Mouse (Mus musculus) forebrain, embryonic 14.5 days (tissue): ENCODE measurements around the gene Mrpl24. TPM values are rescaled to one million over a fixed set of nuclear protein-coding genes. Genes with fewer than 3 reads are reported as not detected.

Experiments used
- ATAC-seq: fragments of 200-750 bp; cut with Nextera tagmentation; 2 replicates; pipeline ENCODE4 v1.8.0; 2017; ENCODE audit warnings: mild to moderate bottlenecking, moderate library complexity
- DNase-seq: peaks from one replicate; pipeline ENCODE4 v3.0.0-alpha.2; 2015; ENCODE audit warnings: low spot score
- H3K27ac ChIP-seq: fragments of 300-500 bp; sonication (generic); 2 replicates; pipeline ENCODE4 v1.5.1; 2014; ENCODE audit warnings: low read depth, mild to moderate bottlenecking, control low read depth, low read length, moderate library complexity
- H3K27me3 ChIP-seq: fragments of 300-500 bp; sonication (generic); replicated peaks from 2 replicates; pipeline ENCODE4 v1.6.1; 2014; ENCODE audit warnings: low read length, control low read depth, mixed read lengths; ENCODE audit not compliant: control insufficient read depth, insufficient read depth
- H3K36me3 ChIP-seq: fragments of 300-500 bp; sonication (generic); 2 replicates; pipeline ENCODE4 v1.6.1; 2014; ENCODE audit warnings: low read length, control low read depth; ENCODE audit not compliant: control insufficient read depth, insufficient read depth
- H3K4me1 ChIP-seq: fragments of 300-500 bp; sonication (generic); 2 replicates; pipeline ENCODE4 v1.6.1; 2014; ENCODE audit warnings: antibody characterized with exemption, low read length, control low read depth; ENCODE audit not compliant: control insufficient read depth, insufficient read depth
- H3K4me2 ChIP-seq: fragments of 300-500 bp; sonication (generic); 2 replicates; pipeline ENCODE4 v1.6.1; 2014; ENCODE audit warnings: mild to moderate bottlenecking, control low read depth, low read length
- H3K4me3 ChIP-seq: fragments of 300-500 bp; sonication (generic); 2 replicates; pipeline ENCODE4 v1.5.1; 2014; ENCODE audit warnings: low read depth, low read length, control low read depth
- H3K9ac ChIP-seq: fragments of 300-500 bp; sonication (generic); 2 replicates; pipeline ENCODE4 v1.6.1; 2014; ENCODE audit warnings: mild to moderate bottlenecking, low read length, control low read depth, moderate library complexity
- H3K9me3 ChIP-seq: fragments of 300-500 bp; sonication (generic); replicated peaks from 2 replicates; pipeline ENCODE4 v1.6.1; 2016; ENCODE audit warnings: low read length, control low read depth, mixed read lengths; ENCODE audit not compliant: control insufficient read depth
- WGBS: fragments of 180-500 bp; shearing (Covaris S2); extraction: QIAGEN DNeasy Blood & Tissue Kit; methylation state at CpG from one replicate; pipeline ENCODE4 v1.1.7; 2014; 5-methylcytosine and 5-hydroxymethylcytosine counted together
- polyA plus RNA-seq: library from polyadenylated mRNA; unstranded; fragments of >200 nt; fragmentation: Nextera tagmentation; extraction: Ambion mirVana; gene quantifications from 2 replicates; pipeline ENCODE4 v1.2.1, GENCODE M21; 2014

Gene Mrpl24
- polyA plus RNA-seq, 1 experiment from 2014 or later, result 69.5 TPM

- Histone ChIP-seq H3K9me3 (no peaks in the 10 kb centered on the region), H3K27ac (no peak overlapping the region), H3K4me3 (no peak overlapping the region), H3K27me3 (no peaks in the 10 kb centered on the region), H3K36me3 (peaks cover 79% of the 10 kb centered on the region), H3K4me2 (no peak overlapping the region), H3K4me1 (peaks cover 5% of the 10 kb centered on the region; the same call in 1 of the 2 replicates), H3K9ac (no peak overlapping the region)
- WGBS, result 99% methylated on average over 2 of the region's 2 CpGs
- ATAC-seq, result peak; percentile 48
- DNase-seq, result peak; percentile 90
Observed at GRCm38 (mm10) chr3:87935776-87936175, 16.5 kb downstream of the Mrpl24 start.

GRCm38 (mm10) chr3:87940611-87941010 lies 21.3 kb downstream of the Mrpl24 start:
- H3K9ac ChIP-seq, result no peak overlapping the region
- ATAC-seq, result no peak
- H3K9me3 ChIP-seq, result no peaks in the 10 kb centered on the region
- H3K4me3 ChIP-seq, result no peak overlapping the region
- peaks cover 75% of the 10 kb centered on the region for H3K36me3 ChIP-seq
- no peak overlapping the region for H3K27ac ChIP-seq
- H3K27me3 ChIP-seq, result no peaks in the 10 kb centered on the region
- WGBS, result 58% methylated on average over 5 of the region's 5 CpGs
- no peak for DNase-seq
- no peak overlapping the region for H3K4me2 ChIP-seq
- H3K4me1 ChIP-seq, result 0 out of 2 replicates have a peak, but pooled peaks cover 4% of the 10 kb centered on the region

DNA sequence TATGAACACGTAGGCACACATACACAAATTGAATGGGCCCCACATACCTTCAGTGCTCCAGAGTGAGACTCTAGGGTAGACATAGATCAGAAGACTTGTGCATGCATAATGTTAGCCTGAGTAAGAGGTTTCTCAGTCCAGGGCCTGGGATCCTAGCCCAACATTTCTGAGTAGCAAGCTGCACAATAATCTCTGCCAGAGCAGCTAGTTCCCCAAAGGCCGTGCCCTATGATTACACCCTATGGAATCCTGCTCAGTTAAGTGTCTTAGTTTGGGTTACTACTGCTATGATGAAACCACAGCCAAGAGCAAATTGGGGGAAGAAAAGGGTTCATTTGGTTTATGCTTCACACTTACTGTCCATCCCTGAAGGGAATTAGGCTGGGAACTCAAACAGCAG lies 23.2 kb downstream of the Mrpl24 start:
- Histone ChIP-seq H3K9me3 (no peaks in the 10 kb centered on the region), H3K4me1 (peaks cover 18% of the 10 kb centered on the region), H3K27ac (no peak overlapping the region), H3K27me3 (0 out of 2 replicates have a peak, but pooled peaks cover 3% of the 10 kb centered on the region), H3K4me3 (no peak overlapping the region), H3K36me3 (peaks cover 66% of the 10 kb centered on the region), H3K9ac (no peak overlapping the region), H3K4me2 (no peak overlapping the region)
- DNase-seq (no peak), ATAC-seq (no peak)
- 92% methylated on average over 2 of the region's 2 CpGs for WGBS

GRCm38 (mm10) chr3:87943586-87943985 lies 24.3 kb downstream of the Mrpl24 start:
- Histone ChIP-seq H3K4me2 (no peak overlapping the region), H3K27ac (no peak overlapping the region), H3K9me3 (no peaks in the 10 kb centered on the region), H3K27me3 (0 out of 2 replicates have a peak, but pooled peaks cover 3% of the 10 kb centered on the region), H3K4me3 (no peak overlapping the region), H3K36me3 (peaks cover 55% of the 10 kb centered on the region), H3K4me1 (peaks cover 29% of the 10 kb centered on the region), H3K9ac (no peak overlapping the region)
- DNase-seq (no peak), ATAC-seq (no peak)
- 81% methylated on average over 7 of the region's 7 CpGs for WGBS

GRCm38 (mm10) chr3:87944838-87945600 lies 25.7 kb downstream of the Mrpl24 start:
- WGBS, result 11% methylated on average over 4 of the region's 4 CpGs
- DNase-seq (peak; percentile 44), ATAC-seq (peak; percentile 59; the same call in 1 of the 2 replicates)
- no peaks in the 10 kb centered on the region for H3K9me3 ChIP-seq
- no peak overlapping the region for H3K27ac ChIP-seq
- 0 out of 2 replicates have a peak, but pooled peaks cover 3% of the 10 kb centered on the region for H3K27me3 ChIP-seq
- H3K4me3 ChIP-seq, result no peak overlapping the region
- no peak overlapping the region for H3K4me2 ChIP-seq
- peaks cover 40% of the 10 kb centered on the region for H3K36me3 ChIP-seq
- H3K9ac ChIP-seq, result peak overlapping the region; percentile 37; the same call in 1 of the 2 replicates
- H3K4me1 ChIP-seq, result peaks cover 39% of the 10 kb centered on the region

- Histone ChIP-seq H3K27ac (no peak overlapping the region), H3K4me3 (no peak overlapping the region), H3K27me3 (0 out of 2 replicates have a peak, but pooled peaks cover 3% of the 10 kb centered on the region), H3K9me3 (no peaks in the 10 kb centered on the region), H3K4me1 (peaks cover 41% of the 10 kb centered on the region), H3K9ac (no peak overlapping the region), H3K4me2 (no peak overlapping the region), H3K36me3 (peaks cover 31% of the 10 kb centered on the region)
- peak; percentile 20 for DNase-seq
- no peak for ATAC-seq
- WGBS, result 17% methylated on average over 12 of the region's 12 CpGs
Observed at GRCm38 (mm10) chr3:87945781-87946540, 26.7 kb downstream of the Mrpl24 start.

DNA sequence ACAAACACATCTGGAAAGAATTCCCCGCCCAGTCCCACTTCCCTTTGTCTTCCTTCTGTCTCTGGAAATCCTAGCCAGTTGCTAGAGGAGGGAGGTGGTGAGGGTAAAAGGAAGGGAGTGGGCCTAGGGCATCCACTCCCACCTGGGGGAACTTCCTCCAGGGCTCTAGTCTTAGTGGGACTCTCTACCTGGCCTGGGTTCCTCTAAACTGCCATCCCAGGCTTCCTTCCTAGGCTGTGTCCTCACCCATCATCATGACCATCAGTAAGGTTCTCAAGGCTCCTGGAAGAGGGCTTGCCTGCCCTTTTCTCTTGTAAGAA lies 27.2 kb downstream of the Mrpl24 start:
- no peak overlapping the region for H3K9ac ChIP-seq
- peaks cover 25% of the 10 kb centered on the region for H3K36me3 ChIP-seq
- no peak overlapping the region for H3K4me3 ChIP-seq
- H3K27ac ChIP-seq, result no peak overlapping the region
- peaks cover 41% of the 10 kb centered on the region for H3K4me1 ChIP-seq
- no peak for DNase-seq
- WGBS, result 21% methylated on average over 1 of the region's 1 CpGs
- H3K4me2 ChIP-seq, result 0 out of 2 replicates have a peak overlapping the region, but pooled peaks have one; percentile 70
- 0 out of 2 replicates have a peak, but pooled peaks cover 3% of the 10 kb centered on the region for H3K27me3 ChIP-seq
- no peak for ATAC-seq
- no peaks in the 10 kb centered on the region for H3K9me3 ChIP-seq

DNA sequence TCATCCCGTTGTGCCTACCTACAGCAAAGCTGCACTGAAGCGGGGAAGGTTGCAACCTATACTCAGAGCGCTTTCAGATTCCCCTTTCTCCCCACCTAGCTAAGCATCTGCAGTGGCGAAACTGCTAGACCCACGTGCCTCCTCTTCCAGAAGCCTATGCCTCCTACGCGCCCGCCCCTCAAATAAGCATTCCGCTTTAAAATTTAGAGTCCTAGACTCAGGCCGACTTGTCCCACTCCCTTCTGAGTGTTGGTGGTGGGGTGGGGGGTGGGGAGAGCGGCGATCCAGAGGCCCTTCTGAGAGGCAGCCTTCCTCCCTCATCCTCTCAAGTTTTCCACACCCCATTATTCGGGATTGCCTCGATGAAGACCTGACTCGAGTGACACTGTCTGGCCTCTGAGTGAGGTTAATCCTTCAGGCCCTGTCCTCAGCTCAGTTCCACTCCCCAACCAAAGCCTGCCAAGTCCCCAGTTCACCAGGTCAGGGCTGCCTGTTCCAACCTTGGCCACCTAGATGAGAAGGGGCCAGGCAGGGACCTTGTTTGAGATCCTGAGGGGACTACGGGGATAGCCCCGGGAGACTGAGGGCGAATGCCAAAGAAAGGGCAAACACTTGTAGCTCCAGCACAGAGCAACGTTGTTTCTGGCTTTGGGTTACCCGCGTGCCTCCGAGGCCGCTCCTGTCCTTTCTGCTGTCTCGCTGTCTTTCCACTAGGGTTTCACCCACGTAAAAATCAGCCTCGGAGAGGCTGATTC lies 27.9 kb downstream of the Mrpl24 start:
- WGBS, result 6% methylated on average over 26 of the region's 26 CpGs
- Histone ChIP-seq H3K9me3 (no peaks in the 10 kb centered on the region), H3K4me2 (peak overlapping the region; percentile 70), H3K4me3 (peak overlapping the region; percentile 27), H3K9ac (peak overlapping the region; percentile 56), H3K4me1 (peaks cover 41% of the 10 kb centered on the region), H3K27ac (no peak overlapping the region), H3K27me3 (0 out of 2 replicates have a peak, but pooled peaks cover 3% of the 10 kb centered on the region), H3K36me3 (peaks cover 18% of the 10 kb centered on the region)
- ATAC-seq (0 out of 2 replicates have a peak, but pooled peaks have one; percentile 6), DNase-seq (peak; percentile 41)
